Mouse (Mus musculus) hindbrain, embryonic 15.5 days (tissue): ENCODE data around the gene Gm20538. TPM values are rescaled to one million over a fixed set of nuclear protein-coding genes. Genes with fewer than 3 reads are reported as not detected.

Experiments
- ATAC-seq: fragments of 200-750 bp; cut with Nextera tagmentation; 2 replicates; pipeline ENCODE4 v1.8.0; 2017; ENCODE audit warnings: low read depth, moderate number of reproducible peaks, moderate TSS enrichment; ENCODE audit not compliant: low FRiP score
- H3K27ac ChIP-seq: fragments of 300-500 bp; sonication (generic); replicated peaks from 2 replicates; pipeline ENCODE4 v1.5.1; 2015; ENCODE audit warnings: mild to moderate bottlenecking, inconsistent platforms
- H3K27me3 ChIP-seq: fragments of 300-500 bp; sonication (generic); 2 replicates; pipeline ENCODE4 v1.6.1; 2015; ENCODE audit warnings: control low read depth, inconsistent platforms
- H3K36me3 ChIP-seq: fragments of 300-500 bp; sonication (generic); 2 replicates; pipeline ENCODE4 v1.6.1; 2015; ENCODE audit warnings: control low read depth, inconsistent platforms
- H3K4me1 ChIP-seq: fragments of 300-500 bp; sonication (generic); replicated peaks from 2 replicates; pipeline ENCODE4 v1.6.1; 2015; ENCODE audit warnings: control low read depth, inconsistent platforms
- H3K4me2 ChIP-seq: fragments of 300-500 bp; sonication (generic); 2 replicates; pipeline ENCODE4 v1.6.1; 2015; ENCODE audit warnings: moderate library complexity, mild to moderate bottlenecking, inconsistent platforms
- H3K4me3 ChIP-seq: fragments of 300-500 bp; sonication (generic); 2 replicates; pipeline ENCODE4 v1.5.1; 2015; ENCODE audit warnings: mild to moderate bottlenecking, inconsistent platforms
- H3K9ac ChIP-seq: fragments of 300-500 bp; sonication (generic); 2 replicates; pipeline ENCODE4 v1.6.1; 2015; ENCODE audit warnings: inconsistent platforms
- H3K9me3 ChIP-seq: fragments of 300-500 bp; sonication (generic); 2 replicates; pipeline ENCODE4 v1.6.1; 2016; ENCODE audit warnings: control low read depth, inconsistent platforms
- WGBS: fragments of 180-500 bp; shearing (Covaris S2); methylation state at CpG from one replicate; pipeline ENCODE4 v1.1.7; 2015; 5-methylcytosine and 5-hydroxymethylcytosine counted together
- polyA plus RNA-seq: library from polyadenylated mRNA; unstranded; fragments of >200 nt; fragmentation: Nextera tagmentation; extraction: Ambion mirVana; gene quantifications from 2 replicates; pipeline ENCODE4 v1.2.1, GENCODE M21; 2015

Gene Gm20538
- polyA plus RNA-seq, 1 experiment from 2014 or later: not detected

DNA sequence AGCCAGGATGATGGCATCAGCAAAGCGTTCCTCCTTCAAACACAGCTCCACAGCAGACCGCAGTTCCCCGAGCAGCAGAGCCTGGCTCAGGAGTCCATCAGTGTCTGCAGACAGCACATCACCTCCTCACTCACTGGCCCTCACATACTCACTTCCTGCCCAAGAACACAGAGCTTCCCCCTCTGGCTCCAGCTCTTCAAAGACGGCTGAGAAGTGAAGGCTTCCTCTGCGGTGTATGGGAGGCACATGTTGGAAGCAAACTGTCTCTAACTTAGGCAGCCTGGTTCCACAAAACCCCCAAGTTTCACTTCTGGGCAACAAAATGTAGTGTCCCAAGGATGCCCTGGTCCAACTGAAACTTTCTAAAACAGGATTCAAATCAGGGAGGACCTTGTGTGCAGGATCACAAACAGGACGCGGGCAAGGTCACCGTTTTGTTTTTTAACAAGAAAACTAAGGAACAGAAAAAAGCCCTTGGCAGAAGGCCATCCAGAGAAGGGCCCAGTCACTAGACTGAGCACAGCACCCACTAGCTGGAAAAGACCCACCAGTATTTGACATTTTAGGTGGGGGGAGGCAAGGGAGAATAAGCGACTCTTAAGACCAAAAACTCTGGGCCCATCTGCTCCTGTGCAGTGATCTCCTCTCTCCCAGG, 27.0 kb downstream of the Gm20538 start:
- 82% methylated on average over 9 of the region's 9 CpGs for WGBS
- H3K4me3 ChIP-seq: no peak overlapping the region
- no peaks in the 10 kb centered on the region for H3K4me1 ChIP-seq
- H3K36me3 ChIP-seq: no peaks in the 10 kb centered on the region
- H3K9ac ChIP-seq: no peak overlapping the region
- H3K9me3 ChIP-seq: no peaks in the 10 kb centered on the region
- H3K27ac ChIP-seq: no peak overlapping the region
- peaks cover 18% of the 10 kb centered on the region; the same call in 1 of the 2 replicates for H3K27me3 ChIP-seq
- ATAC-seq: no peak
- no peak overlapping the region for H3K4me2 ChIP-seq

DNA sequence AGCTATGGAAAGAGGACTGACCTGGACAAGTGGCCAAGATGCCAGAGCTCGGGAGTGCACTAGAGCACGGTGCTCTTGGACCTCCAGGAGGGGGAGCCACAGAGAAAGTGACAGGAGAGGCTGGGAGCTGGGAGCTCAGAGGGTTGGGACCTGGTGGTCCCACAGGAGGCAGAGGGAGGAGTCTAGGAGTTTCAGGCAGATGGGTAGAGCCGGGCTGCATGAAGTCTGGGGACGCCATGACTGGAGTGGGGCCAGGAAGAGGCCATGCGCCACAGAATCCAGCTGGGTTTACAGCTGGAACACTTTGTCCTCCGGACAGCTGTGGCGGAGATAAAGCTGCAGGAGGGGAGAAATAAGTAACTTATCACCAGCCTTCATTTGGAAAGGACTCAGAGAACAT, 33.5 kb downstream of the Gm20538 start:
- peaks cover 10% of the 10 kb centered on the region for H3K4me1 ChIP-seq
- 26% methylated on average over 7 of the region's 7 CpGs for WGBS
- H3K4me3 ChIP-seq: no peak overlapping the region
- peaks cover 58% of the 10 kb centered on the region for H3K27me3 ChIP-seq
- no peaks in the 10 kb centered on the region for H3K9me3 ChIP-seq
- H3K36me3 ChIP-seq: no peaks in the 10 kb centered on the region
- H3K9ac ChIP-seq: no peak overlapping the region
- no peak overlapping the region for H3K27ac ChIP-seq
- no peak overlapping the region for H3K4me2 ChIP-seq
- no peak for ATAC-seq

DNA sequence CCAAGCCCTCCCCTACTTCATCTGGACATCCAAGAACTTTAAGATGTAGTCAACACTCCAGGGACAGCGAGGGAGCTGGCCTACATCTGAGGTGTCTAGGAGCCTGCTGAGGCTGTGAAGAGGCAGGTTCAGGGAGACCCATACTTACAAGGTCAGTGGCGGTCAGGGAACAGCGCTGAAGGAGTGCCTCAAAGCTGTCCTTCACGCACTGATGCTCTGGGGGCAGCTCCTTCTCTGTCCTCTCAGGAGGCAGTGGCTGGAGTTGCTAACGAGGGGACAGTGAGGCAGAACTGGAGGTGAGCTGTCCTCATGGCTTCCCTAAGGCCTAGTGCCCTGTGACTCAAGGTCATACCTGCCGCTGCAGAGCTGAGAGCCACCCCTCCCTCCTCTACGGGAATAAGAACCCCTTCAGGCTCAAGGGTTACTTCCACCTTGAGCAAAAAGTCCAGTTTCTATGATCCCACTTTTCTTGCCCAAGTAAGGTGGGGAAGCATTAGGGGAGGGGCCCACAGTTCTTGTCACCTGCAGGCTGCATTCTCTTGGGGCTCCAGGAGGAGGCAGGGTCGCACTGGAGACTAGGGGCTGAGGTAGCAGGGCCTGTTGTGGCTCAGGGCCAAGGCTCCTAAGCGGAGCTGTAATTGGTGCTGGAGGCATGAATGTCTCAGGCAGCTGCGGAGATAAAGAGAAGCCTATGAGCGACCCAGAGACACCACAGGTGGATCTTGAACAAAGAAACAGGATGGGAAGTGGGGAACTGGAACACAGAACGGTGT, 34.4 kb downstream of the Gm20538 start:
- Histone ChIP-seq H3K36me3 (no peaks in the 10 kb centered on the region), H3K4me3 (no peak overlapping the region), H3K27me3 (peaks cover 62% of the 10 kb centered on the region), H3K9me3 (no peaks in the 10 kb centered on the region), H3K9ac (no peak overlapping the region), H3K4me1 (peaks cover 10% of the 10 kb centered on the region), H3K4me2 (no peak overlapping the region), H3K27ac (no peak overlapping the region)
- WGBS: 48% methylated on average over 12 of the region's 12 CpGs
- ATAC-seq: no peak

DNA sequence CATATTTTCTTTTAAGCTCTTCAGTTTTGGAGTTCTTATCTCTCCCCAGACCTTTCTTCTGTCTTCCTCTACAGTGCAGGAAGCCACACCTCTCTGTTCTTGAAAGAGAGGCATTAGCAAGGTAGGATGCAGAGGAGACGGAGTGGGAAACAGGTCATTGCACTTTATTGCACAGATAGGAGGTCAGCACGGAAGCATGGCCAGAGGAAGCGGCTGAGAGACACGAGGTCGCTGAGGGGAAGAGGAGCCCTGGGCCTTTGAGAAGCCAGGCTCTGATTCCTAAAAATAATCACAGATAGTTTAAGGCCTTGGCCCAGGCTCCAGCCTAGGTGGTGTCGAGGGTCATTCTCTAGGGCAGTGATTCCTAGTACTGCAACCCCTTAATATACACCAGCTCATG, 36.9 kb downstream of the Gm20538 start:
- Histone ChIP-seq H3K4me1 (peaks cover 25% of the 10 kb centered on the region), H3K36me3 (no peaks in the 10 kb centered on the region), H3K27ac (no peak overlapping the region), H3K9ac (no peak overlapping the region), H3K27me3 (peaks cover 85% of the 10 kb centered on the region), H3K4me3 (no peak overlapping the region), H3K4me2 (no peak overlapping the region), H3K9me3 (no peaks in the 10 kb centered on the region)
- no peak for ATAC-seq
- 37% methylated on average over 6 of the region's 6 CpGs for WGBS

DNA sequence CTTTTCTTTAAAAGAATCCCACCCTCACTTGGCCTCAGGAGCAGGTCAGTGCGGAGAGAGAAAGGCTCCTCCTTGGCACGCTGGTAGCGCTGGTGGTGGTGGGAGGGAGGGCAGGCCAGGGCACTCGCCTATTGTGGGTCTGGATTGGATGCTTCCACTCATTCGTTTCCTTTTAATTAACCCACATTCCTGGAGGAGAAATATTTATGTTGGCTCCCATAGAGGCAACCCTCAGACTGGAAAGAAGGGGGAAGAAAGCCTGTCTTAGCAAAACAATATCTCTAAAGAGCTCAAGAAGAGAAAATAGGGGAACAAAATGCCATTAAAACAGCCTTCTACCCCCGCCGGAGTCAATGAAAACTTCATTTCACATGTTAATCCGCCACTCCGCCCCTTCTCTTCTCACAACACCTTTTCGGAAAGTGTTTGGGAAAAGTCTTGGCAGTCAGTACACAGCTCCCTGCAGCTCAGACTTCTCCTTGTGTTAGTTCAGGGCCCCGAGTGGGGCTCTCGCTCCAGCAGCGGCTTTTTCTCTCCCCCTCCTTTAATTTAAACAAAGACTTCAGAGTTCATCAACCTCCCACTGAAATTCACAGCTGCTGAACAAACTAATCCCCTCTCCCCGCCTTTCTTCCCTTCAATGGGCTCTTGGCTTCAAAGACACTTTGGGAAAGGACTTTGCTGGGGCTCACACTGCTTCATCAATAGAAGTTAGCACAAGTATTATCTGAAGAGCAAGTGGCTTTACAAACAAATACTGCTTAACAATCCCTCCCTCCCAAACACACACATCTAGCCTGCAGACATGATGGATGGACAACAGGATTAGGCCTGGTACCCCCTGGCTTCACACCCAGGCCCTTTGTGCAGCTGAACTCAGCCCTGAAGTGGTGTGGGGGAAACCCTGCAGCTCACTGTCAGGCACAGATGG, 37.8 kb downstream of the Gm20538 start:
- H3K4me3 ChIP-seq: no peak overlapping the region
- no peak overlapping the region for H3K27ac ChIP-seq
- no peaks in the 10 kb centered on the region for H3K9me3 ChIP-seq
- ATAC-seq: peak; percentile 71
- H3K36me3 ChIP-seq: no peaks in the 10 kb centered on the region
- no peak overlapping the region for H3K4me2 ChIP-seq
- peaks cover 89% of the 10 kb centered on the region for H3K27me3 ChIP-seq
- H3K9ac ChIP-seq: no peak overlapping the region
- peaks cover 35% of the 10 kb centered on the region for H3K4me1 ChIP-seq
- WGBS: 6% methylated on average over 14 of the region's 14 CpGs

DNA sequence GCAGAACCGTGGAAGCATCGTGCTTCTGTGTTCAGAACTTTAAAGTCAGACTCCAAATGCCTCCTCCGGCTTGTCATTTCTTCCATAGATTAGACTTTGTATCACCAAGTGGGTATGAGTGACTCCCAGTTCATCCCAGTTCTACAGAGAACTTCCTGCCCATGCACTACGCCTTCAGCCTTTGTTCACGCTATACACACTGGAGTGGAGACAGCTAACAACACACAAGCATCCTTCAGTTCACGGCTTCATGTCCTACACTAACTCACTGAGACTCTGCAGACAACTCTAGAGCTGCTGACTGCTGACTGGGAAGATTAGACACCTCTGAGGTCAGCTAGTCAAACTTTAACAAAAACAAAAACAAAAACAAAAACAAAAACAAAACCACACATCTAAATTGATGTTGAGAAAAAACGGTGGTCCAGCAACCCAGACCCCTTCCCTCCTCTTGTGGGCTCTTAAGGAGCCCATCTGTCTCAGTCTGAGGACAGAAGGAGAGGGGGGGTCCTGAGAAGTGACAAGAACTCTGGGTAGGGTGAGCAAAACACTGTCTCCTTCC, 38.6 kb downstream of the Gm20538 start:
- Histone ChIP-seq H3K4me2 (no peak overlapping the region), H3K27me3 (peaks cover 90% of the 10 kb centered on the region), H3K4me1 (peaks cover 35% of the 10 kb centered on the region), H3K9me3 (no peaks in the 10 kb centered on the region), H3K4me3 (no peak overlapping the region), H3K9ac (no peak overlapping the region), H3K36me3 (no peaks in the 10 kb centered on the region), H3K27ac (no peak overlapping the region)
- peak; percentile 8; the same call in 1 of the 2 replicates for ATAC-seq
- 15% methylated on average over 7 of the region's 7 CpGs for WGBS

DNA sequence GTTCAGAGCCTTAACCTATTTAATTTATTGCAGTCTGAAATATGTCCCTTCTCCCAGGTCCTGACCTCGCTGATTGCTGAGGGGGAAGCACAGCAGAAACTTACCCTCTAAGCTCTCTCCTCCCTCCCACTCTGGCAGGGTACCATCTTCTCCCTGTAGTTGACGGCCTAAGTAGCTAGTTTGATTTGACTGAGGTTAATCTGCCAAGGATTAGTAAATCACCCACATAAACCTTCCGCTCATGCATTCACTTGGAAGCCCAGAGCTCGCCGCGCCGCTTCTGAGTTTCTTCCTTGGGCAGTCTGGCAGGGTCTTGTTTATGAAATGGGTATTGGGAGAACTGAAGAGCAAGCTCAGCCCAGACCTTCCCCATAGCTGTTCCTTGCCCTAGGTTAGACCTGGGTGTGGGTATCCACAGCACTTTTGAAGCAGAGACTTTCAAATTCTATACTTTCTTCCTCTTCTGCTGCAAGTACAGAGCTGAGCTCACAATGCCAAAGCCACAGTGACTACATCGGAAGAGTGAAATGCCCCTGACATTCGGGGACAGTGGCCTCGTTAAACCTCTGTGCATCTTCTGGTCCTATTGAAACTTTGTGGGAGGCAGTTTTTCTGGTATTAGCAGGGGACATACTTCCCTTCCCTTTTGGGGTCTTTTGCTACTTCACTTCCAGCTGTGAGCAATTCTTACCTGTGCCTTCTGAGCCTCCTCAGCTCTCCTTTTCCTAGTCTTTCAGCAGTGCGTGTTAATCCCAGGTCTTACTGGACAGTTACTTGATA, 39.4 kb downstream of the Gm20538 start:
- Histone ChIP-seq H3K36me3 (no peaks in the 10 kb centered on the region), H3K27ac (no peak overlapping the region), H3K4me3 (no peak overlapping the region), H3K27me3 (peaks cover 90% of the 10 kb centered on the region), H3K9me3 (no peaks in the 10 kb centered on the region), H3K4me2 (no peak overlapping the region), H3K4me1 (peaks cover 35% of the 10 kb centered on the region), H3K9ac (no peak overlapping the region)
- ATAC-seq: no peak
- 12% methylated on average over 11 of the region's 11 CpGs for WGBS

DNA sequence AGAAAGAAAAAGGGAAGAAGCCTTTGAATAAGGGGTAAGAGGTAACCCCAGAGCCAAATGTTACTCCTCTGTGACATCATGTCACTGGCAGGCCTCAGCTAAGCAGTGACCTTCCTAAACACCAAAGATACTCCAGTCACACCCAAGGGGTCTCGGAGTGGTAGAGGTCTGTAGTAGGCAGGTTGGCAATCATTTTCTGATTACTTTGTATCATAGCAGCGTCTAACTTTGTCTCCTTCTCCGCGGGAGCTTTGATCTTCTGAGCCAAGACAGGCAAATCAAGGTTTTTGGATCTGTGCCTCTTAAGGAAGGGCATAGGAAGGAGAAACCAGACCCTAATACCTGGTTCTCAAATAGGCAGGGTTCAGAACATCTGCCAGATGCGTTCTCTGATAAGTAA, 40.0 kb downstream of the Gm20538 start:
- 26% methylated on average over 5 of the region's 5 CpGs for WGBS
- H3K4me3 ChIP-seq: no peak overlapping the region
- H3K27ac ChIP-seq: no peak overlapping the region
- peaks cover 35% of the 10 kb centered on the region for H3K4me1 ChIP-seq
- H3K9me3 ChIP-seq: no peaks in the 10 kb centered on the region
- no peak overlapping the region for H3K9ac ChIP-seq
- H3K27me3 ChIP-seq: peaks cover 90% of the 10 kb centered on the region
- no peak for ATAC-seq
- no peaks in the 10 kb centered on the region for H3K36me3 ChIP-seq
- no peak overlapping the region for H3K4me2 ChIP-seq

DNA sequence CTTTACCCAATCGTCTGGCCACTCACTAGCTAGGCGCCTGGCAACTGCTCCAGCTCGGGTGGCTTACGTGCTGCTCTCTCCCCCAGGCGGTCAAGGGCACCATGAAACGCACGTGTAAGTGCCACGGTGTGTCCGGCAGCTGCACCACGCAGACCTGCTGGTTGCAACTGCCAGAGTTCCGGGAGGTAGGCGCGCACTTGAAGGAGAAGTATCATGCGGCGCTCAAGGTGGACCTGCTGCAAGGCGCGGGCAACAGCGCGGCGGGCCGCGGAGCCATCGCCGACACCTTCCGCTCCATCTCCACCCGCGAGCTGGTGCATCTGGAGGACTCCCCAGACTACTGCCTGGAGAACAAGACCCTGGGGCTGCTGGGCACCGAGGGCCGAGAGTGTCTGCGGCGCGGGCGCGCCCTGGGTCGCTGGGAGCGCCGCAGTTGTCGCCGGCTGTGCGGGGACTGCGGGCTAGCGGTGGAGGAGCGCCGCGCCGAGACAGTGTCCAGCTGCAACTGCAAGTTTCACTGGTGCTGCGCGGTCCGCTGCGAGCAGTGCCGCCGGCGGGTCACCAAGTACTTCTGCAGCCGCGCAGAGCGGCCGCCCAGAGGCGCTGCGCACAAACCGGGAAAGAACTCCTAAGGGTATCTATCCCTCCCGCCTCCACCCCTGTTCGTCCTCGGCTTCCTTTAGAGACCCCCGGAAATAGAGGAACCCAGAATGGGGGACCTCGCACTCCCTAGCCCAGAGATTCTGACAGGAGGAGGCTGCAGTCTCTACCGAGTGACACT, 41.0 kb downstream of the Gm20538 start:
- under 1% methylated on average over 66 of the region's 66 CpGs for WGBS
- Histone ChIP-seq H3K9me3 (no peaks in the 10 kb centered on the region), H3K4me1 (peaks cover 35% of the 10 kb centered on the region), H3K9ac (peak overlapping the region; percentile 43), H3K36me3 (no peaks in the 10 kb centered on the region), H3K27ac (no peak overlapping the region), H3K4me2 (peak overlapping the region; percentile 95), H3K4me3 (peak overlapping the region; percentile 46), H3K27me3 (peaks cover 91% of the 10 kb centered on the region)
- ATAC-seq: peak; percentile 69

DNA sequence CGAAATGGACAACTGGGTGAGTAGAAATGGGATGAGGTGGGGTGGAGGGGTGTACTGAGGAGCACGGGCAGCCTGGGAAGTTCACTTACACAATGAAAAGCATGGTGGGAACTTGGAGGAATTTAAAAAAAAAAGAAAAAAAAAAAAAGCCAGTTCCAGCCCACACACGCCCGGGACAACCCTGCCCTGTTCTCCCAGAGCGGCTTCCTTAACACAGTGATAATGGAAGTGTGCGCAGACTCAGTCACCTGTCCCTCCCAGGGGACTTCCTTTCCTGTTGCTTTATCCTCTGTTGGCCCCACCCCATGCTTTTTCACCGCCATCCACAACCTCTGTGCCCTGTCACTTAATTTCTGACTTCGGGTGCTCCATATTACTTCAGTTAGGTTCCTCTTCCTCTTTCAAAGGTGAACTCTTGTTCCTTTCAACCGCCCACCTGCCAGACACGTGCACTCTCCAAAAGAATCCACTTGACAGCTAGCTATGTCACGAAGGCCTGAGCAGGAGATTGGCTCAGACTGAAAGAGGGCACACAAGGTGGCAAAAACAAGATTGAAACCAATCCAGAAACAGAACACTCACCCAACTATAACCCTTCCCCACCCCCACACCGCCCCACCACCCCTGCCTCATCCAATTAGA, 42.0 kb downstream of the Gm20538 start:
- Histone ChIP-seq H3K4me3 (peak overlapping the region; percentile 46; the same call in 1 of the 2 replicates), H3K9ac (no peak overlapping the region), H3K4me2 (peak overlapping the region; percentile 95), H3K27me3 (peaks cover 88% of the 10 kb centered on the region), H3K27ac (no peak overlapping the region), H3K4me1 (peaks cover 35% of the 10 kb centered on the region), H3K36me3 (no peaks in the 10 kb centered on the region), H3K9me3 (no peaks in the 10 kb centered on the region)
- no peak for ATAC-seq
- 5% methylated on average over 12 of the region's 12 CpGs for WGBS
